Mouse (Mus musculus) A20 (cell line): ENCODE measurements around the gene Slc34a3.

Source experiments
- DNase-seq: peaks from one replicate; pipeline ENCODE4 v3.0.0-alpha.2; 2011; ENCODE audit warnings: low read depth, low spot score

Slc34a3 gene

DNA sequence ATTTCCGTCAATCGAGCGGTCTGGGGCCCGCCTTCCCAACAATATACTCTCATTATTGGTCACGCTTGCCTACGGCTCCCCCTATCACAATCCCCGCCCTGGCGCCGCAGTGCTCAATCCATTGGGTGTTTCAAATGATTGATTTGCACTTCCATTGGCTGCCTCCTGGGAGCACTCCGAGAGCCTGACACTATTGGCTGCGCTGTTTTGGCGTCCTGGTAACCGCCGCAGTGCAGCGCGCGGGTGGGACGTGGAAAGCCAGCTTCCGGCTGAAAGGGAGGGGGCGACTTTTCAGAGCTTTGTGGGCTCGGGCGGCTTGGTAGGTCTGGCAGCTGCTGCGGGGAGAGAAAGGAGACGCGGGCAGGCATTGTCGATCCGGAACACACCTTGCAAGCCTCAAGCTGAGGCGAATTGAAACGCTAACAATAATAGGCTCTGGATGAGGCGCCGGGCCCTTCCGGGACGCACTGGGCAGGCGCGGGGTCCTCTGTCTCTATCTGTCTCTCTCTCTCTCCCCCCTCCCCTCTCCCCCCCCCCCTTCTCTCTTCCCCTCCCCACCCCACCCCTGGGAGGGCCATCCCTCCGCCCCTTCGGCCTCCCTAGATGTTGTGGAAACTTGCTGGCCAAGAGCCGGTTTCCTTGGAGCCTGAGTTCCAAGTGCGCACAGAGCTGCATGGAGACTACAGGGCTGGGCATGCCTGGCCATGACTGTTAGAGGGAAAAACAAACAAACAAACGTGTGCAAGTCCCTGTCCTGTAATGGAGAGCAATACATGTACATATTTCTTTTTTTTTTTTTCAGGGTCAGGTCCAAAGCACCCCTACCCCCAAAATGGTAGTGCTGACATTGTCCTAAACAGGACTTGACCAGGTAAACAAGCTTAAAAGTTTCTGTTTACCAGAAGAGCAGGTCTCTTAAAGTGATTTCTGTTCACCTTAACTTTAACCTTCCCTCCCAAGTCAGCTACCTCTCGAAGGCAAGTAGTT, 9.1 kb downstream of the Slc34a3 start:
- DNase-seq: peak; percentile 99

- DNase-seq: no peak
Observed at GRCm38 (mm10) chr2:25224492-25224765, 9.7 kb downstream of the Slc34a3 start, which contains the start of gene Tubb4b. Gene Tubb4b, minus strand, starts transcription at chr2:25224702.

- no peak for DNase-seq
Observed at GRCm38 (mm10) chr2:25223681-25224491, 10.3 kb downstream of the Slc34a3 start.

- peak; percentile 32 for DNase-seq
Observed at GRCm38 (mm10) chr2:25221331-25221772, 12.8 kb downstream of the Slc34a3 start.

- no peak for DNase-seq
Observed at GRCm38 (mm10) chr2:25218445-25218844, 15.7 kb downstream of the Slc34a3 start, which contains the start of gene Fam166a. Gene Fam166a, plus strand, starts transcription at chr2:25218745.

DNA sequence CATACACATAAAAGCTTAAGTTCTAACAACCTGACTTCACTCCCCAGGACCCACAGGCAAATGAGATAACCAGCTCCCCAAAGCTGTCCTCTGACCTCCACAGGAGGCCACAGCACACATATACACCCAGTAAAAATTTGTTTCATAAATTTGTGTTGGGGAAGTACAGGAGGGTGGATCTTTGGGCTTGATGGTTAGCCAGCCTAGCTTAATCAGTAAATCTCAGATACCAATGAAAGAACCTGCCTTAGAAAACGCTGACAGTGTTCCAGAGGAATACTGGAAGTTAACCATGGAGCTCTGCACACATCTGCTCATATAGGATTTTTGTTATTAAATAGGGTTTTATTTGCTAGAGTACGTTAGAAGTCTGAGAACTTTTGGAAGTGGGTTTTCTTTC, 16.5 kb downstream of the Slc34a3 start:
- DNase-seq: no peak

GRCm38 (mm10) chr2:25214444-25214843, 19.7 kb downstream of the Slc34a3 start, which contains the start of gene Stpg3:
Gene Stpg3, minus strand, starts transcription at chr2:25214637.
- DNase-seq: no peak

DNA sequence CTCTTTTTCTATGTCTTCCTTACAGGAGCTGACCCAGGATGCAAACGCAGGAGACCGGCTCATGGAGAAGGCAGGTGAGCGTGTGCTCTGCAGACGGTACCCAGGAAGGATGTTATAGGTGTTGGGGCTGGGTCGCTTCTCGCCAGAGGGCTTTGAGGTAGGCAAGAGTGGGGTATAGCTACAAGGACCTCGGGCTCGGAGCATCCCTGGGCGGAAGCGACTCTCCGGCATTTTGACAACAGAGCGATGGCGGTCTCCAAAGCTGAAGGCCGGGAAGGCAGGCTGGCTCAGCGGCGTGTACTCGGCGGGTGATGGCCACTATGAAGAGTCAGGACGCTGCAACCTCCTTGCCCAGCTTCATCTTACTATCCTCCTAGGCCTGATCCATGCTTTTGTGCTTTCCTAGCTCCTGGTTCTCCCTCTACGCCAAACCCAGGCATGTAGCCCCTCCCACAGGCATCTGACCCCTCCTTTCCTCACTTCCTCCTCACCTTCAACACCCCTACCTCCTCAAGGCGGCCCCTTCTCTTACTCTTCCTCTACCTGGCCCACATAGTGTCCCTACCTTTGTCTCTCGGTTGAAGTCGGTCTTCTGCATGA, 20.8 kb downstream of the Slc34a3 start:
- peak; percentile 81 for DNase-seq

GRCm38 (mm10) chr2:25211121-25211670, 23.0 kb downstream of the Slc34a3 start, which contains the start of gene Nelfb:
Gene Nelfb, minus strand, starts transcription at chr2:25211489.
- peak; percentile 98 for DNase-seq

DNA sequence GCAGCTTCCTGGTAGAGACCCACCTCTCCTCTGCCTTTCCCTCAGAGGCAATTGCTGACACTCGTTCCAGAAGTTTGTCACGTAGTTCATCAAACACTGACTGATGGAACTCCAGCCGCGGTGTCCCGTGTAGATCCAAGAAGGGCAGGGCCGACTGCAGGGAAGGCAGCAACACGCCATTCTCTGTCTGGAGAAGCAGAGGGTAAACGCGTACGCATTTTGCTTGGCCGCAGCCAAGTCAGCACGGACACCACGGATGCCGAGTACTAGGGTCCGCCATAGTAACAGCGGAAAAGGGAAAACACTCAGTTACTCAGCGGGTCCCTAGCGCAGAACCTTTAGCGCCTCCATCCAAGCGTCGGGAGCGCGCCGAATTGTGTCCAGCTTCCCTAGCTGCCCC, 23.5 kb downstream of the Slc34a3 start:
- DNase-seq: no peak

DNA sequence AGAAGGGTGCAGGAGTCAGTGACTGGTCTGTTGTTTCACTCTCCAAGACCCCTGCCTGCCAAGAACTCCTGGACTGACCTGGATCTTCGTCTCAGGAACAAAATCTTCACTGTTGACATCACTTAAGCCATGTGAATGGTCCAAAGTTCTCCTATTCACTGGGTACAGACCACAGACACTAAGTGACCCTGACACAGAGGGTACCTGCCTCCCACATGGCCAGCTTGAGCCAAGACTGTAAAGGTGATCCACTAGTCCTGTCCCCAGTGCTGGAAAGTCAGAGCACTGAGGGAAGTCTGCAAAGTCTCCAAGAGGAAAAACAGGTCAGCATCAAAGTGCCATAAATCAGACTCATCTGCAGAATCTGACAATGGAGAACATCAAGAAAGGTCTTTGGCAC, 26.6 kb downstream of the Slc34a3 start:
- DNase-seq: no peak

DNA sequence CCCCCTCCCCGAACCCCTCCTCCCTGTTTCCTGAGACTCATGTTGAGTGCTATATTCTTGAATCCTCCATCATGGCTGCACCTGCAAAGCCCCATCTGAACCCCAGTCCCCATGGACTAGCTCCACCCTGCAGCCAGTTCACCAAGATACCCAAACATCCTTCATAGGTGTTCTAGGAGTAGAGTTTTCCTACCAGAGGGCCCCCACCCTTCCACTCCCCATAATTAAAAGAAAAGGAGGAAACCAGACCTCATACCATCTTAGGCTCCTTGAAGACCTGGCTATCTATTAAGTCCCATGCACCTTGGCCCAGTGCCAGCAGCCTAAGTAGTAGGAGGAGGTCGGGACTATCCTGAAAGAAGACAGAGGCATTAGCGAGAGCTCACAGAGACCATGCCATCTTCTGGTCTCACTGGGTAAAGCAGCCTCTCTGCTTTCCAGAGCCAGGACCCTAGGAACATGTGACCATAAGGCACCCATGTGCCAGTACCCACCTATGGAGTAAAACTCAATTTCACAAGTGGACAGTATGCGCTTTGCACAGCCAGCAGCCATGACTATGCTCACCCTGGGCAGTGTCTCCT, 30.4 kb downstream of the Slc34a3 start:
- no peak for DNase-seq

DNA sequence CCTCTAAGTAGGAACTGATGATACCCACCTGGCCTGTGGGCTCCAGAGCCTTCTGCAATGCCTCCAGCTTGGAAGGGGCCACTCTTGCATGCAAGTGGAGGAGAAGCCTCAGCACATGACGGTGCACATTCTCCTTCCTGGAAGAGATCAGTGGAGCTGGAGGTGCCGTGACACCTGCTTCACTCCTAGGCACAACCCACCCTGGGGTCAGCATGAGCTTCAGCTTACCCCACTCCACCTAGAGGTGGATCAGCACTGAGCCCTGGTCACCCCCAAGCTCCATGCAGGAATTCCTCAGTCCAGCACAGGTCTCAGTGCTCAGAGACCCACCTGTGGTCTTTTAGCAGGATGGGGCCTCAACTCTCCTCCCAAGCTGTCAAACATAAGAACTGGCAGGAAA, 33.5 kb downstream of the Slc34a3 start:
- no peak for DNase-seq

- no peak for DNase-seq
Observed at GRCm38 (mm10) chr2:25197946-25198345, 36.2 kb downstream of the Slc34a3 start.

DNA sequence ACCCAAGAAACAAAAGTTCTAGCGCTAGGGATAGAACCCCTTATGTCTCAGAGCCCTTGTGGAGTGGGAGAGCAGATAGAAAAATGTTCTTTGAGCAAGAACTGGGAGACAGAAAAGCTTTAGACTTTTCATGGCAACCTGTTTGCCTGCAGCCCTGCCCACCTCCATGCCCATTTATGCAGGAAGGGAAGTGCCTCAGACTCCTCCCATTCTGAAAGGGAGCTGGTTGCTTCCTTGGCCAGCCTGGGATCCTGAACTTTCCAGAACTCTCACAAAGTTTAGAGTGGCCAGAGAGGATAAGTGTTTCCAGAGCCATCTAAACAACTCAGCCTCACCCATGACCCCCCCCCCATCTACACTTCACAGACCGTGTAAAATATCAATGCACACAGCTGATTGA, 37.0 kb downstream of the Slc34a3 start:
- DNase-seq: no peak

- DNase-seq: peak; percentile 96
Observed at GRCm38 (mm10) chr2:25196172-25196954, 37.8 kb downstream of the Slc34a3 start, which contains the start of gene Tor4a. Gene Tor4a, minus strand, starts transcription at chr2:25196886.

DNA sequence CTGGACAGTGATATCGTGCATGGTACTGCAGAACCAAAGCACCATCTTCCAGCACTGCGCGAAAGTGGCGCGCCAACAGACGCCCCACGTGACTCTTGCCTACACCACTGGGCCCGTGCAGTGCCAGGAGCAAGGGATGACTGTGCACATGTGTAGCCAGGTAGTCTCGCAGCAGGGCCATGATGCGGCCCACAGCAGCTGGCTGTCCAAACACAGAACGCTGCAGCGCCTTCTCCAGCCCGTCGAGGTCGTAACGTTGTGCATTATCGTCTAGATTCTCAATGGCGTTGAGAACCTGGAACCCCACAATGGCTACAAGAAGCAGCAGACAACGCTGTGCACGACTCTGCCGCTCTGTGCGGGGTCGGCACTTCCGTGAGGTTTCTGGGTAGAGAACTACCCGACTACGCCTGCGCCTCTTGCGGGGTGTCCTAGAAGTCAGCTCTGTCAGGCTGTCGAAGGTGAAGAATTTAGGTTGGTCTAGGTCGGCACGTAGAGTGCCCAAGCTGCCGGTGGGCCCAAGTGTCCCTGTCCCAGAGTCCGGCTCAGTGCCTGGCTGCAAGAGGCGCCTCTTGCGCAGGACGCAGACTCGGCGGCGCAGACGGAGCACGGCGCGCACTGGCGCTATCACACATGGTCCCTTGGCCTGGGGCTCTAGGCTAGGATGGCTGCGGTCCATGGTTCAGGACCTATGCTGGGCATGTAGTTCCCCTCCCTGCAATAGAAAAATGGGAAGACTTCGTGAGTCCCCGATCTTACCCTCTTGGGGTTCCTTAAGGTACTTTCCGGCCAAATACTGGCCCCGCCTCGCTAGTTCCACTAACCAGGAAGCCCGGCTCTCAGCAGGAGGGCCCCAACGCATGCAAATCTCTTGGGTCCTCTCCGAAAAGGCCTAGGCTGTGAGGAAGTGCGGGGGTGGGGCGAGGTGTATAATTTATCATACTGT, 38.7 kb downstream of the Slc34a3 start:
- peak; percentile 97 for DNase-seq

DNA sequence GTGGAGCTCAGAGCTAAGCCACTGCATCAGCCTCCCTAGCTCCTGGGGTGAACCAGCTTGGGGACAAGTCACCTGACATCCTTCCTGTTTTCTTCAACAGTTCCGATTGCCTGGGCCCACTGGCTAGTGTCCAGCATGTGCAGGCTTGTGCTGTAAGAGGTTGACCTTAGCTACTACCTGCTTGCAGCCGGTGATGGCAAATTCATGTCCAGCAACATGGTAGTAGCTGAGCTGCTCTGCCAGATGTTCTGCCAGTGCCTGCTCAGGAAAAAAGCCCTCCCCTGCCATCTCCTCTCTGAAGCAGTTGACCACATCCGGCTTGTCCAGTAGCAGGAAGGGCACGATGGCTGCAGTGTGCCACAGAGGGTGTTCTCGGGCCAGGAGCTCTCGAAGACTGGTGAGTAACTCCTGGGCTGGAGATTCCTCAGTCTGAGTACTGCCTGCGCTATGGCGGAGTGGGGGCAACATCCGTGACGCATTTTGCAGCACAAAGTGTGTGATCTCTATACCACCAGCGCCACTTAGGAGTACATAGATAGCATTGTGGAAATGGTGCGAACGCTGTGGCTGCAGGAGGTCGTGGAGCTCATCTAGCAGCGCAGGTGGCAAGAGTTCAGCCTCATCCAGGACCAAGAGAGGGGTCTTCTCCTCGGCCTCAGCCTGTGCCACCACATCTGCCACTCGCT, 39.5 kb downstream of the Slc34a3 start:
- DNase-seq: peak; percentile 70

DNA sequence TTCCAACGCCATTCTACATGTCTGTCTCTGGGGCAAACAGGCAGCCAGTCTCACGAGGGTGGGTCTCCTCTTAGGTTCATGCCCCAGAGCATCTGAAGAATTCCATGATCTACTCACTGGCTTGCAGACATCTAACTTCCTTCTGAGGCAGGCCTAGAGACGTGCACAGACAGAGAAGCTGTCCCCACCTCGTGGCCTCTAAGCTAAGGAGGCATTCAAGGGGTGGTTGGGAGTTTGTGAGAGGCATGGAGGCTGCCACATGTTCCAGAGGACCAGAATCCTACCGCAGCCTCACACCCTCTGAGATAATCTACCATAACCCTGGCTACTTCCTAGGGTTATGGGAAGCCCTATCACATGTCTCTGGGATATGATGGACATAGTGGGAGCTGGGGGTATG, 40.2 kb downstream of the Slc34a3 start:
- DNase-seq: peak; percentile 59
